Mouse (Mus musculus): ENCODE data around the gene Actc1.

Gene Actc1

DNA sequence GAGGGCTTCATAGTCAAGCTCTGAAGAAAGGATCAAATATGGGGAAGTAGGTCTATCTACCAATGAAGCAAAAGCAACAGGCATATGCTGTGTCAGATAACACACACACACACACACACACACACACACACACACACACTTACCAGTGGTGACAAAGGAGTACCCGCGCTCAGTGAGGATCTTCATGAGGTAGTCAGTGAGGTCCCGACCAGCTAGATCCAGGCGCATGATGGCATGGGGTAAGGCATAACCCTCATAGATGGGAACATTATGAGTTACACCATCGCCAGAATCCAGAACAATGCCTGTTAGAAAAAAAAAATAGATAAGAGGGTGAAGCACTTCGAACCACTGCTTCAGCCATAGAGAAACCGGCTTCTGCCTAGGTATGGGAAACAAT lies 4.0 kb downstream of the Actc1 start:
- peak; percentile 71 for DNase-seq

- DNase-seq = peak; percentile 58
Measured at GRCm38 (mm10) chr2:114047960-114048611, 5.3 kb downstream of the Actc1 start.

DNA sequence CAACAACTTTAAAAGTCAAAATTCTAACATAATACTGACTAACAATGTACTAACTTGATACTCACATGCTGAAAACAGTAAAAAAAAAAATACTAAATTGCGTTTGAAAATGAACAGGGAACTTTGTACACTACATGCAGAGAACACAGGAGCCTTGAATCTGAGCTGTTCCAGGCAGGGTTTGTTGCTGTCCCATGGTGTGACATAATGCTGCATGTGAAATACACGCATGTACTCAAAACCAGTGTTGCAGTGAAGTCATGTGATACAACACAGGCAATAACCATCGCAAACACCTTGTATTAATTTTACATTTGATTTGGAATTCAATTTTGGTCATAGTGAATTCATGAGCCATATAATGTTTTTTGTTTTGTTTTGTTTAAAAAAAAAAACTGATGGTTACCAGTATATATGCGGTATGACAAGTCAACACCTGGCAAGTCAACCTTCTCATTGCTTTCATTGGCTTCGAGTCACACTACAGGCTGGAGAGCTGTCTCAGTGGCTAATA lies 7.1 kb downstream of the Actc1 start:
- peak; percentile 65 for DNase-seq

GRCm38 (mm10) chr2:114037926-114038325 lies 15.4 kb downstream of the Actc1 start:
- DNase-seq = peak; percentile 36

DNA sequence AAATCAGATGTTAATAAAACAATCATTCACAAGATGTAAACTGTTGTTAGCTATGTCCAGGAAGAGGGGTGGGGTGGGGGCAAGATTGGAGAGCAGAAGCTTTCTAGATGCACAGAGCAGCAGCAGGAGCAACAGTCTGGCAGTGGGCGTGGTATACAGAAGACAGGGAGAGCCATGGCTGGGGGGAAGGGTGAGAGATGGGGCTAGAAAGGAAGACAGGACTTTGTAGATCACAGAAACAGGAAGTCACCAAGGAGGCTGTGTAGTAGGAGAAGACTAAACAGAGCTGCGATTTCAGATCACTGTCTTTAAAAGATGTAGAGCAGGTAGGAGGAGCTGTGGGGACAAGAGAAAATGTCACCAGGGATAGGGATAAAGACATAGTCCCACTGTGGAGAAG lies 21.1 kb downstream of the Actc1 start:
- DNase-seq = peak; percentile 33

GRCm38 (mm10) chr2:114023383-114023782 lies 30.0 kb downstream of the Actc1 start:
- no peak for DNase-seq

DNA sequence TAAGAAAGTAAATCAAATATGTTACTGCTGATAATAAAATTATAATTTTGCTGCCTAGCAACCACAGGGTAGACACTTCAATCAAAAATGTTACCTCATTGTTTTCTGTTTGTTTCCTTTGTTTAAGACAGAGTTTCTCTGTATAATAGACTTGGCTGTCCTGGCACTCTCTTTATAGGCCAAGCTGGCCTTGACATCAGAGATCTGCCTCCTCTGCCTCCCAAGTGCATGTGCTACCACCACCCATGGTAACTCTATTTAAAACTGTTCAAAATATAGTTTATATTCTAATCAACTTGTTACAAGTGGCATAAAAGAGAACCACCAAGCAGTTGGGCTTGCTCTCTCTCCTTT lies 33.2 kb downstream of the Actc1 start:
- no peak for DNase-seq

GRCm38 (mm10) chr2:114019474-114020209 lies 33.7 kb downstream of the Actc1 start:
- DNase-seq = no peak

GRCm38 (mm10) chr2:114018136-114018535 lies 35.2 kb downstream of the Actc1 start:
- DNase-seq = no peak

DNA sequence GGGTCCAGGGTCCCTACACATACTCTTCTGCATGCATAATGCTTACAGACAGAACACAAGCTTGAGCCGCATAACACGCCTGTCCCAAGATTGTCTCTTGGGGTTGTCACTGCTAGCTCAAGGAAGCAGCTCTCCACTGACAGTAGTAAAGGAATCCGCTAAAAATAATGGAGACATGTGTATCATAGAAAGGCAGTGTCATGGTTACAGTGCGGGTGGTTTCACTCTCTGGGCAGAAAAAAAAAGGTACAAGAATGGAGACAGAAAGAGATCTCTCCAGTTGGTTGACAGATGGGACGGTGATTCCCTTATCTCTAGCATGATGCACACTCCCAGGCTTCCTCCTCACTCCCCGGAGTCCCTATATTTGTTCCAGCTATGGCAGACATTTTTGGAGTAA lies 38.5 kb downstream of the Actc1 start:
- DNase-seq = no peak

- no peak for DNase-seq
Measured at GRCm38 (mm10) chr2:114013846-114014245, 39.5 kb downstream of the Actc1 start.

DNA sequence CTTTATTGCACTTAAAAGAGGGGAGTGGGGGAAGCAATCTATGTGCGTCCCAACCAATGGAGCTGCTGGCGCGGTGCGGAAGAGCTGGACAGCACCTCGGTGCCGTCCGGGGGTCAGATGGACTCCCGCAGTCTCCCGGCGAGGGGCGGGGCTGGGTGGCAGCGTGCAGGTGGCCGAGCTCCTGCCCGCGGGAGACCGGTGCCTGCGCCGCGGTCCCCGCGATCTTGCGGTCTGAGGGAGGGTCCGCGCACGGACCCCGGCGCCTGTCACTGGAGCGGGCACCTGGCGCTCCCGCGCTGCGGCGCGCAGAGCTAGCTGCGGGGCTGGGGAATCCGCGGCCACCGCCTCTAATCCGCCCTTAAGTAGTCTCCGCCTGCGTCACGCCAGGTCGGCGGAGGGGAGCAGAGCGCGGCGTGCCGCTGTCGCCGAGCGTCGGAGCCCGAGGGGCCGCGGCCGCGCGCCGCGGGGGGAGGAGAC lies 40.0 kb downstream of the Actc1 start, which contains the start of gene Gjd2:
TSS of gene Gjd2 (minus strand) at position 325 of the 477 bp plus-strand sequence.
- peak; percentile 86 for DNase-seq

- DNase-seq = no peak
Measured at GRCm38 (mm10) chr2:114012749-114013211, 40.6 kb downstream of the Actc1 start.

GRCm38 (mm10) chr2:114011838-114012237 lies 41.5 kb downstream of the Actc1 start:
- no peak for DNase-seq

DNA sequence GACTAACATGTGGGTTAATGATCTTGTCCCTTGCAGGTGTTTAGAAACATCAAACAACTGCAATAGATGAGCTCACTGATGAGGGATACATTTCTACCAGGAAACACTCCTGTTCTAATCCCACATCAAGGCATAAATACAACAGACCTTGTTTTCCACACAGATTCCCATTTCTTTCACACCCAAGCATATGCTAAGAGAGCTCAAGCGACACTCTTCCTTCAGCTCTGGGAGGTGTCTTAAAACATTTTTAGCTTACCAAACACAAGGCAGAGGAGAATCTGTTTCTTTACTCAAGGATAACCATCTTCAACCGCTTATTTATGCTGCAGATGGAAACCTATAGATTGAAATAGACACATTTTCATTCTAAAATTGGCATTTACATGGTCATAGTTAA lies 45.0 kb downstream of the Actc1 start:
- DNase-seq = no peak

- DNase-seq = no peak
Measured at GRCm38 (mm10) chr2:113997484-113997883, 55.9 kb downstream of the Actc1 start.
